Mouse (Mus musculus) ovary, adult 2 months (tissue): ENCODE results near the gene Cpxcr1. TPM values are rescaled to one million over a fixed set of nuclear protein-coding genes. Genes with fewer than 3 reads are reported as not detected.

Experiments used
- polyA plus RNA-seq: library from polyadenylated mRNA; depleted of rRNA; stranded (reverse); fragments of >200 nt; gene quantifications from 2 replicates; pipeline ENCODE4 v1.2.3, GENCODE M21; 2012; rRNA removed

Cpxcr1 gene
- polyA plus RNA-seq: not detected in 2 replicates

GRCm38 (mm10) chrX:116448644-116449043 lies at the start of gene Cpxcr1:
TSS of gene Cpxcr1 (plus strand) at chrX:116448944.

Other genes starting within 250 kb of the Cpxcr1 start
- gene H2afb2, start 232.2 kb downstream of the Cpxcr1 start, polyA plus RNA-seq: not detected in 2 replicates